In genomic region chr6:22289461-22290021, GRCm38 (mm10) we compare ENCODE assay signal across 10 mouse cellular contexts. TPM values are rescaled to one million over a fixed set of nuclear protein-coding genes. Genes with fewer than 3 reads are reported as not detected.
DNase-seq lines count a peak whose midpoint lies in the region; ATAC-seq lines count a peak whose summit lies in the region.
"Had no signal": no experiment of that assay in that cellular context is flagged by ENCODE, and none has a peak within 500 bp of the region (broad histone marks: within the 10 kb centered on the region; RNA-seq: fewer than 3 reads in every experiment).

No protein-coding gene starts in this region.

- no peaks in the 10 kb centered on the region for H3K36me3 ChIP-seq in heart, embryonic 12.5 days
- no peaks in the 10 kb centered on the region for H3K36me3 ChIP-seq in hindbrain, embryonic 16.5 days (ENCODE audit: control insufficient read depth, insufficient read depth, low read length)
- no peaks in the 10 kb centered on the region for H3K36me3 ChIP-seq in midbrain, embryonic 15.5 days (replicated peaks)

- peak overlapping the region; percentile 56 for H3K4me3 ChIP-seq in heart, embryonic 12.5 days
- H3K4me3 ChIP-seq in hindbrain, embryonic 16.5 days (ENCODE audit: low read length): peak overlapping the region; percentile 46
- peak overlapping the region; percentile 39 for H3K4me3 ChIP-seq in midbrain, embryonic 15.5 days

- 4% methylated on average over 21 of the region's 21 CpGs for WGBS in heart, embryonic 12.5 days
- 3% methylated on average over 21 of the region's 21 CpGs for WGBS in hindbrain, embryonic 16.5 days
- whole genome bisulfite sequencing in midbrain, embryonic 15.5 days: 3% methylated on average over 21 of the region's 21 CpGs

- no peaks in the 10 kb centered on the region for H3K9me3 ChIP-seq in heart, embryonic 12.5 days (replicated peaks)
- no peaks in the 10 kb centered on the region for H3K9me3 ChIP-seq in hindbrain, embryonic 16.5 days (ENCODE audit: control insufficient read depth, low read length)
- no peaks in the 10 kb centered on the region for H3K9me3 ChIP-seq in midbrain, embryonic 15.5 days

- H3K4me2 ChIP-seq in heart, embryonic 12.5 days: peak overlapping the region; percentile 97
- peak overlapping the region; percentile 87 for H3K4me2 ChIP-seq in hindbrain, embryonic 16.5 days (ENCODE audit: low read length)
- H3K4me2 ChIP-seq in midbrain, embryonic 15.5 days: peak overlapping the region; percentile 68

- no peak for ATAC-seq in heart, embryonic 12.5 days (ENCODE audit: insufficient number of reproducible peaks, low FRiP score)
- ATAC-seq in hindbrain, embryonic 16.5 days: no peak
- ATAC-seq in midbrain, embryonic 15.5 days (replicated peaks): no peak
- no peak for ATAC-seq in erythroblast, adult 5-6 weeks (replicated peaks; ENCODE audit: low FRiP score, poor library complexity, severe bottlenecking)

- peaks cover 40% of the 10 kb centered on the region for H3K27me3 ChIP-seq in heart, embryonic 12.5 days (replicated peaks)
- peaks cover 24% of the 10 kb centered on the region for H3K27me3 ChIP-seq in hindbrain, embryonic 16.5 days (replicated peaks; ENCODE audit: control insufficient read depth, insufficient read depth, low read length)
- peaks cover 41% of the 10 kb centered on the region for H3K27me3 ChIP-seq in midbrain, embryonic 15.5 days (replicated peaks)

- peak overlapping the region; percentile 61; the same call in 1 of the 2 replicates for H3K9ac ChIP-seq in heart, embryonic 12.5 days
- H3K9ac ChIP-seq in hindbrain, embryonic 16.5 days (ENCODE audit: low read depth, low read length): no peak overlapping the region
- no peak overlapping the region for H3K9ac ChIP-seq in midbrain, embryonic 15.5 days

- H3K27ac ChIP-seq in heart, embryonic 12.5 days (ENCODE audit: poor library complexity, severe bottlenecking): no peak overlapping the region
- H3K27ac ChIP-seq in hindbrain, embryonic 16.5 days (ENCODE audit: low read depth, low read length): no peak overlapping the region
- H3K27ac ChIP-seq in midbrain, embryonic 15.5 days: no peak overlapping the region

- DNase-seq in heart, postnatal 4 days: no peak
- DNase-seq in embryo, embryonic 10.5 days (ENCODE audit: low spot score): peak; percentile 64
- DNase-seq in urinary bladder, postnatal 4 days (ENCODE audit: low spot score in 2 of 2): no peak
- DNase-seq in kidney, adult 8-10 months: no peak
- DNase-seq: kidney, adult 18-20 months had no signal

- H3K4me1 ChIP-seq in heart, embryonic 12.5 days (replicated peaks): peaks cover 21% of the 10 kb centered on the region
- H3K4me1 ChIP-seq in hindbrain, embryonic 16.5 days (ENCODE audit: control insufficient read depth, insufficient read depth, low read depth, low read length): peaks cover 19% of the 10 kb centered on the region
- peaks cover 22% of the 10 kb centered on the region for H3K4me1 ChIP-seq in midbrain, embryonic 15.5 days

RNA-seq across cellular contexts. Expression of gene Wnt16, which starts 1.5 kb away (rescaled TPM):
- polyA plus RNA-seq in heart, embryonic 12.5 days (2016; fragmentation: Nextera tagmentation; extraction: Ambion mirVana): 2.0 and 2.6 TPM in 2 replicates
- 1 to 10 TPM; 1.1 TPM for total RNA-seq in heart, postnatal 4 days (2021)
- 0.51 and 0.59 TPM in 2 replicates for polyA plus RNA-seq in hindbrain, embryonic 16.5 days (2015; fragmentation: Nextera tagmentation; extraction: Ambion mirVana)
- 0.77 TPM in 2 replicates for polyA plus RNA-seq in midbrain, embryonic 15.5 days (2015; fragmentation: Nextera tagmentation; extraction: Ambion mirVana)
- total RNA-seq in erythroblast, adult 5-6 weeks (2015; ENCODE audit: low replicate concordance): not detected in 2 replicates
- not detected in 2 replicates for total RNA-seq in erythroblast, adult 5-6 weeks (2017; ENCODE audit: low replicate concordance)
- polyA plus RNA-seq: C2C12 had no signal
